Mouse (Mus musculus): ENCODE data around the gene Sos1. TPM values are rescaled to one million over a fixed set of nuclear protein-coding genes. Genes with fewer than 3 reads are reported as not detected.

The Sos1 gene
- 2.2 TPM in 2 replicates for polyA plus RNA-seq (2015; fragmentation: Nextera tagmentation; extraction: Ambion mirVana)

DNA sequence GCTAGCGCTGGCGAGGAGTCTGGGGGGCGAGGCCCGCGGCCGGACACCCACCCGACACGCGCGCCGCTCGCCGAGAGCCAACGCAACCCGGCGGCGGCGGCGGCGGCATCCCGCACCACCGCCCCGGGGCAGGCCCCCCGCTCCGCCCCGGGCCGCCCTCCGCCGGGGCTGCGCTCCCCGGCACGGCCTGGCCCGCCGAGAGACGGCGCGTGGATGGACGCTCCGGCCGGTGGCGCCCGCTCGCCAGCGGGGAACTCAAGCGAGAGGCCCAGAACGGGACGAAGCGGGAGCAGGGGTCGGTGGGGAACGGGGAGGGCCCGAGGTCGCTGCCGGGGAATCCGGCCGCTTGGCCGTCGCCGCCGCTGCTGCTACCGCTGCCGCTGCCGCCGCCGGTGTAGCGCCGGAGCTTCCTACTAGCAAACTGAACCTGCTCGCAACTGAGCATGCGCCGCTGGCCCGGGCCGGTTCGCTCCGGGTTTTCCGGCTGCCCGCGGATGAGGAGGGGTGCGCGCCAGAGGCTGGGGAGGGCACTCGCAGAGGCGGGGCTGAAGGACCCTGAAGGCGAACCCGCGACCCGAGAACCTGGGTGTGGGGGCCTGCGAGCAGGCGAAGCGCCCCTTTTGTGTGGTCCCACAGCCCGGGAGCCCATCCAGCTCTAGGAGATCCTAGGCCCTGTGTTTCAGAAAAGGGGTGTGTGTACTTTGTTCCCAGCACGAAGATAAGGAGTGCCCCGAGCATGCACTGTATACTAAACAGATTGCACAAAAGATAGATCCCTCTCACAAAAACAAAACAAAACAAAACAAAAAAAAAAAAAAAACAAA is at the start of gene Sos1:
Sos1 (minus strand) TSS at position 423 of the 824 bp plus-strand sequence.
- under 1% methylated on average over 75 of the region's 90 CpGs for WGBS

GRCm38 (mm10) chr17:80523231-80523630 is 43.0 kb upstream of the Sos1 start:
- Histone ChIP-seq H3K9me3 (ENCODE audit: control insufficient read depth, low read length) (no peaks in the 10 kb centered on the region), H3K4me1 (replicated peaks; ENCODE audit: control insufficient read depth, insufficient read depth) (no peaks in the 10 kb centered on the region), H3K27me3 (ENCODE audit: control insufficient read depth, insufficient read depth, low read length) (no peaks in the 10 kb centered on the region), H3K4me2 (replicated peaks; ENCODE audit: low read depth) (no peak overlapping the region), H3K4me3 (ENCODE audit: low read depth, low read length) (no peak overlapping the region), H3K36me3 (ENCODE audit: control insufficient read depth, insufficient read depth, low read length) (no peaks in the 10 kb centered on the region), H3K9ac (ENCODE audit: low read length) (no peak overlapping the region), H3K27ac (replicated peaks) (no peak overlapping the region)
- no peak for TF ChIP-seq EP300 (optimal IDR thresholded peaks at IDR 0.05)
- no peak for TF ChIP-seq CTCF (IDR thresholded peaks at IDR 0.05; ENCODE audit: low read depth)
- no peak for ATAC-seq (ENCODE audit: low FRiP score, low TSS enrichment)
- no peak for DNase-seq (ENCODE audit: low spot score)
- WGBS = 74% methylated on average over 3 of the region's 3 CpGs

More for the DNA sequence above, at the start of gene Sos1:
- peak within 1 kb of the TSS; percentile 96 for H3K27ac ChIP-seq (replicated peaks)
- H3K4me2 ChIP-seq (replicated peaks; ENCODE audit: low read depth) = peak within 1 kb of the TSS; percentile 76
- no peaks in the 10 kb centered on the region for H3K27me3 ChIP-seq (ENCODE audit: control insufficient read depth, insufficient read depth, low read length)
- H3K9ac ChIP-seq (ENCODE audit: low read length) = peak within 1 kb of the TSS; percentile 92
- peak; percentile 96 for DNase-seq (ENCODE audit: low spot score)
- H3K4me3 ChIP-seq (ENCODE audit: low read depth, low read length) = peak within 1 kb of the TSS; percentile 86
- 0 out of 2 replicates have a peak, but pooled peaks have one; percentile 8 for TF ChIP-seq CTCF (IDR thresholded peaks at IDR 0.05; ENCODE audit: low read depth)
- TF ChIP-seq EP300 (optimal IDR thresholded peaks at IDR 0.05) = no peak
- peak; percentile 86 for ATAC-seq (ENCODE audit: low FRiP score, low TSS enrichment)
- no peaks in the 10 kb centered on the region for H3K4me1 ChIP-seq (replicated peaks; ENCODE audit: control insufficient read depth, insufficient read depth)
- H3K36me3 ChIP-seq (ENCODE audit: control insufficient read depth, insufficient read depth, low read length) = no peaks in the 10 kb centered on the region
- H3K9me3 ChIP-seq (ENCODE audit: control insufficient read depth, low read length) = no peaks in the 10 kb centered on the region

DNA sequence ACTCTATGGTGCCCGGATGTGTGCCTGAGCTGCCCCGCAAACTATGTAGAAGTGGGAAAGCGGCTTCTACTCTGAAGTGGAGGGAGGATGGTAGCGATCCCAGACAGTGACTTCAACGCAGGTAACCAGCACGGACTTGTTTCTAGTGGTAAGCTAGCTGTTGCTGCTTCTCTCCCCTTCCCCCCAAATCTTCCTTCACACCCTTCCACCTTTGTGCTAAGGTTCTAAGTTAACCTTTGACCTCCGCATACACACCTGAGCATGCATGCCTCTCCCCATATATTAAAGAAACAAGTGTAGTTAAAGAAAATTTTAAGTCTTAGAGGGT is 41.9 kb upstream of the Sos1 start:
- H3K27me3 ChIP-seq (ENCODE audit: control insufficient read depth, insufficient read depth, low read length) = no peaks in the 10 kb centered on the region
- ATAC-seq (ENCODE audit: low FRiP score, low TSS enrichment) (no peak), DNase-seq (ENCODE audit: low spot score) (no peak)
- WGBS = 65% methylated on average over 7 of the region's 7 CpGs
- no peaks in the 10 kb centered on the region for H3K4me1 ChIP-seq (replicated peaks; ENCODE audit: control insufficient read depth, insufficient read depth)
- H3K27ac ChIP-seq (replicated peaks) = no peak overlapping the region
- H3K36me3 ChIP-seq (ENCODE audit: control insufficient read depth, insufficient read depth, low read length) = no peaks in the 10 kb centered on the region
- no peak for TF ChIP-seq EP300 (optimal IDR thresholded peaks at IDR 0.05)
- TF ChIP-seq CTCF (IDR thresholded peaks at IDR 0.05; ENCODE audit: low read depth) = no peak
- no peak overlapping the region for H3K4me2 ChIP-seq (replicated peaks; ENCODE audit: low read depth)
- H3K4me3 ChIP-seq (ENCODE audit: low read depth, low read length) = no peak overlapping the region
- no peak overlapping the region for H3K9ac ChIP-seq (ENCODE audit: low read length)
- H3K9me3 ChIP-seq (ENCODE audit: control insufficient read depth, low read length) = no peaks in the 10 kb centered on the region

GRCm38 (mm10) chr17:80521521-80522228 is 41.4 kb upstream of the Sos1 start:
- no peak for ATAC-seq (ENCODE audit: low FRiP score, low TSS enrichment)
- no peak for TF ChIP-seq EP300 (optimal IDR thresholded peaks at IDR 0.05)
- Histone ChIP-seq H3K27me3 (ENCODE audit: control insufficient read depth, insufficient read depth, low read length) (no peaks in the 10 kb centered on the region), H3K4me1 (replicated peaks; ENCODE audit: control insufficient read depth, insufficient read depth) (no peaks in the 10 kb centered on the region), H3K9ac (ENCODE audit: low read length) (no peak overlapping the region), H3K36me3 (ENCODE audit: control insufficient read depth, insufficient read depth, low read length) (no peaks in the 10 kb centered on the region), H3K27ac (replicated peaks) (no peak overlapping the region), H3K9me3 (ENCODE audit: control insufficient read depth, low read length) (no peaks in the 10 kb centered on the region), H3K4me2 (replicated peaks; ENCODE audit: low read depth) (no peak overlapping the region), H3K4me3 (ENCODE audit: low read depth, low read length) (no peak overlapping the region)
- DNase-seq (ENCODE audit: low spot score) = no peak
- 60% methylated on average over 4 of the region's 4 CpGs for WGBS

DNA sequence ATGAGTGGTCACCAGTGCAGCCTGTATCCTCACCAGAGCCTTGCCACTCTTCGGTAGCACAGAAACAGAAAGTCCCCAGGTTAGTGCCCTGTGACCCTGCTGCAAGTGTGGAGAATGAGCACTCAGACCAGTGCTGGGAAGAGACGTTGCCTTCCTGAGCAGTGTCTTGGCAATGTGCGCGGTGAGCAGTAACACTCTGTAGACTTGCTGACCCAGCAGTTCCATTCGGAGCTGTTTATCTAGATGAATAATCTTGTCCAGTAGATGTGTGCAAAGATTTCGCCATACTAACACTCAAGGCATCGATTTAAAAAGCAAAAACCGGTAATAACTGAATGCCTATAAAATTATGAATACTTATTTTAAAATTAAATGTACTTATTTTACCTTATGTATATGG is 40.3 kb upstream of the Sos1 start:
- H3K27ac ChIP-seq (replicated peaks) = no peak overlapping the region
- 66% methylated on average over 8 of the region's 8 CpGs for WGBS
- DNase-seq (ENCODE audit: low spot score) = no peak
- no peaks in the 10 kb centered on the region for H3K27me3 ChIP-seq (ENCODE audit: control insufficient read depth, insufficient read depth, low read length)
- no peaks in the 10 kb centered on the region for H3K9me3 ChIP-seq (ENCODE audit: control insufficient read depth, low read length)
- no peak overlapping the region for H3K4me3 ChIP-seq (ENCODE audit: low read depth, low read length)
- no peak overlapping the region for H3K9ac ChIP-seq (ENCODE audit: low read length)
- no peak for ATAC-seq (ENCODE audit: low FRiP score, low TSS enrichment)
- no peak overlapping the region for H3K4me2 ChIP-seq (replicated peaks; ENCODE audit: low read depth)
- H3K36me3 ChIP-seq (ENCODE audit: control insufficient read depth, insufficient read depth, low read length) = no peaks in the 10 kb centered on the region
- no peaks in the 10 kb centered on the region for H3K4me1 ChIP-seq (replicated peaks; ENCODE audit: control insufficient read depth, insufficient read depth)
- TF ChIP-seq CTCF (IDR thresholded peaks at IDR 0.05; ENCODE audit: low read depth) = no peak
- TF ChIP-seq EP300 (optimal IDR thresholded peaks at IDR 0.05) = no peak

GRCm38 (mm10) chr17:80518811-80519210 is 38.6 kb upstream of the Sos1 start:
- WGBS = 90% methylated on average over 12 of the region's 12 CpGs

More at GRCm38 (mm10) chr17:80518811-80519210, 38.6 kb upstream of the Sos1 start:
- DNase-seq (ENCODE audit: low spot score) (no peak), ATAC-seq (ENCODE audit: low FRiP score, low TSS enrichment) (no peak)
- Histone ChIP-seq H3K4me3 (ENCODE audit: low read depth, low read length) (no peak overlapping the region), H3K4me2 (replicated peaks; ENCODE audit: low read depth) (no peak overlapping the region), H3K36me3 (ENCODE audit: control insufficient read depth, insufficient read depth, low read length) (no peaks in the 10 kb centered on the region), H3K9ac (ENCODE audit: low read length) (no peak overlapping the region), H3K9me3 (ENCODE audit: control insufficient read depth, low read length) (no peaks in the 10 kb centered on the region), H3K4me1 (replicated peaks; ENCODE audit: control insufficient read depth, insufficient read depth) (no peaks in the 10 kb centered on the region), H3K27ac (replicated peaks) (no peak overlapping the region), H3K27me3 (ENCODE audit: control insufficient read depth, insufficient read depth, low read length) (no peaks in the 10 kb centered on the region)
- TF ChIP-seq CTCF (IDR thresholded peaks at IDR 0.05; ENCODE audit: low read depth) (no peak), EP300 (optimal IDR thresholded peaks at IDR 0.05) (no peak)
